Mouse (Mus musculus) cortical plate, adult 2 months (tissue): ENCODE data around the gene Ssr2.

Experiments used
- CTCF ChIP-seq: fragments of 200-500 bp; IDR thresholded peaks from 2 replicates; pipeline ENCODE4 v1.5.1; 2011; ENCODE audit warnings: mild to moderate bottlenecking, control low read depth, low read length; ENCODE audit not compliant: insufficient read depth; ENCODE audit errors: extremely low read depth
- POLR2A ChIP-seq: fragments of 200-500 bp; IDR thresholded peaks from 2 replicates; pipeline ENCODE4 v1.6.1; 2011; ENCODE audit warnings: mild to moderate bottlenecking, low read length, control low read depth; ENCODE audit not compliant: insufficient read depth; ENCODE audit errors: extremely low read depth

DNA sequence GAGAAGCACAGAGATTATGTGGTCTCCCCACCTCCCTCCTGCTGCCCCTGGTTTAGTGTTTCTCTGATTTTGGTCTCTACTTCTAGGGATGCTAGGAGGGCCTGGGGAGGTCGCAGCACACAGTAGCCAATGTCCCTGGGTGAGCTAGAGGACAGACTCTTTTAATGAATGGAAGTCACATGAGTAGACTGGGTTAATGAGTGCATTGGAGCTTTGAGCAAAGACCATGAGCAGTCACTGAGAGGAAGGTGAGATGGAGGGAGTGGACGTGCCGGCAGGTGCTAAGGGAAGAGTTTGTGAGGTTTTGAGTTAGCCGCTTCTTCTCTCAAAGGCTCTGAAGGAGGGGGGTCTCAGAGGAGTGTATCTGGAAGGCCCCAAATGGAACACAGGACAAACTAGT, 40.1 kb upstream of the Ssr2 start:
- TF ChIP-seq CTCF = no peak
- TF ChIP-seq POLR2A = no peak
